Mouse (Mus musculus) adrenal gland, adult (tissue): ENCODE data around the gene Hspa1a.
"Not testable (repeated sequence)": the region's sequence is repeated elsewhere in the genome, so short reads cannot be mapped to it uniquely, and the experiment has no call there.

ENCODE experiments used
- DNase-seq, 2 experiments: peaks; one replicate each; pipeline ENCODE4 v3.0.0; 2022 to 2023; ENCODE audit warnings: low spot score in 1 of 2; ENCODE audit not compliant: inconsistent age in 2 of 2

Gene Hspa1a

GRCm38 (mm10) chr17:35001452-35002152 is 29.6 kb upstream of the Hspa1a start:
- no peak for DNase-seq

- peak; percentile 92 to 97 for DNase-seq
Observed at GRCm38 (mm10) chr17:35000717-35001451, 28.9 kb upstream of the Hspa1a start, which contains the start of gene Vars. Vars (plus strand) TSS chr17:35000987.

GRCm38 (mm10) chr17:34999871-35000716 is 28.1 kb upstream of the Hspa1a start:
- DNase-seq = not testable (repeated sequence)

- DNase-seq = no peak
Observed at GRCm38 (mm10) chr17:34998526-34999430, 26.8 kb upstream of the Hspa1a start.

- DNase-seq = no peak
Observed at GRCm38 (mm10) chr17:34997142-34997483, 25.2 kb upstream of the Hspa1a start.

- DNase-seq = no peak
Observed at GRCm38 (mm10) chr17:34996411-34997141, 24.6 kb upstream of the Hspa1a start.

- DNase-seq = not testable (repeated sequence)
Observed at GRCm38 (mm10) chr17:34995927-34996326, 24.0 kb upstream of the Hspa1a start.

GRCm38 (mm10) chr17:34995192-34995591 is 23.2 kb upstream of the Hspa1a start:
- DNase-seq = not testable (repeated sequence)

GRCm38 (mm10) chr17:34994751-34995150 is 22.8 kb upstream of the Hspa1a start:
- DNase-seq = no peak

- DNase-seq = peak in 1 of 2 experiments; percentile 70
Observed at GRCm38 (mm10) chr17:34984218-34984617, 12.3 kb upstream of the Hspa1a start.

- no peak for DNase-seq
Observed at GRCm38 (mm10) chr17:34982328-34982727, 10.4 kb upstream of the Hspa1a start.

GRCm38 (mm10) chr17:34981690-34982180 is 9.8 kb upstream of the Hspa1a start, which contains the start of gene Lsm2:
Lsm2 (plus strand) TSS chr17:34981862.
- peak; percentile 95 to 98 for DNase-seq

- peak in 1 of 2 experiments; percentile 80 for DNase-seq
Observed at GRCm38 (mm10) chr17:34980655-34981054, 8.7 kb upstream of the Hspa1a start.

- DNase-seq = peak in 1 of 2 experiments; percentile 49
Observed at GRCm38 (mm10) chr17:34979631-34980030, 7.7 kb upstream of the Hspa1a start.

- DNase-seq = no peak
Observed at GRCm38 (mm10) chr17:34978239-34978638, 6.3 kb upstream of the Hspa1a start.

GRCm38 (mm10) chr17:34977000-34977399 is 5.0 kb upstream of the Hspa1a start:
- peak in 1 of 2 experiments; percentile 41 for DNase-seq

- DNase-seq = peak in 1 of 2 experiments; percentile 84
Observed at GRCm38 (mm10) chr17:34975581-34976492, 3.9 kb upstream of the Hspa1a start.

GRCm38 (mm10) chr17:34971694-34972068 is 275 bp downstream of the Hspa1a start:
- not testable (repeated sequence) for DNase-seq
